Mouse (Mus musculus): ENCODE measurements around the gene Sostdc1. TPM values are rescaled to one million over a fixed set of nuclear protein-coding genes. Genes with fewer than 3 reads are reported as not detected.

Gene Sostdc1
- polyA plus RNA-seq, 1 experiment from 2014 or later: 3.7 TPM

- no peak for ATAC-seq (ENCODE audit: low read depth)
- H3K27me3 ChIP-seq (ENCODE audit: control insufficient read depth, insufficient read depth, low read depth, low read length): no peaks in the 10 kb centered on the region
- no peak overlapping the region for H3K4me2 ChIP-seq (ENCODE audit: low read depth, low read length)
- peaks cover 5% of the 10 kb centered on the region; the same call in 1 of the 2 replicates for H3K4me1 ChIP-seq (replicated peaks; ENCODE audit: control insufficient read depth, insufficient read depth, low read length)
- H3K9me3 ChIP-seq (ENCODE audit: control insufficient read depth, low read length): no peaks in the 10 kb centered on the region
- H3K27ac ChIP-seq (ENCODE audit: low read length): no peak overlapping the region
- no peaks in the 10 kb centered on the region for H3K36me3 ChIP-seq (ENCODE audit: control insufficient read depth, insufficient read depth, low read length)
- WGBS: 50% methylated on average over 2 of the region's 2 CpGs
- H3K9ac ChIP-seq (ENCODE audit: low read length): no peak overlapping the region
- H3K4me3 ChIP-seq (ENCODE audit: low read length): no peak overlapping the region
These were observed 924 bp upstream of the Sostdc1 start for GRCm38 (mm10) chr12:36313015-36313414.

- Histone ChIP-seq H3K27ac (ENCODE audit: low read length) (no peak overlapping the region), H3K4me1 (replicated peaks; ENCODE audit: control insufficient read depth, insufficient read depth, low read length) (peaks cover 5% of the 10 kb centered on the region; the same call in 1 of the 2 replicates), H3K4me2 (ENCODE audit: low read depth, low read length) (peak overlapping the region; percentile 43; the same call in 1 of the 2 replicates), H3K4me3 (ENCODE audit: low read length) (no peak overlapping the region), H3K9ac (ENCODE audit: low read length) (no peak overlapping the region), H3K27me3 (ENCODE audit: control insufficient read depth, insufficient read depth, low read depth, low read length) (no peaks in the 10 kb centered on the region), H3K36me3 (ENCODE audit: control insufficient read depth, insufficient read depth, low read length) (no peaks in the 10 kb centered on the region), H3K9me3 (ENCODE audit: control insufficient read depth, low read length) (no peaks in the 10 kb centered on the region)
- 60% methylated on average over 7 of the region's 7 CpGs for WGBS
- ATAC-seq (ENCODE audit: low read depth): no peak
These were observed 507 bp downstream of the Sostdc1 start for GRCm38 (mm10) chr12:36314446-36314845.

- Histone ChIP-seq H3K9ac (ENCODE audit: low read length) (no peak overlapping the region), H3K4me3 (ENCODE audit: low read length) (no peak overlapping the region), H3K9me3 (ENCODE audit: control insufficient read depth, low read length) (no peaks in the 10 kb centered on the region), H3K36me3 (ENCODE audit: control insufficient read depth, insufficient read depth, low read length) (no peaks in the 10 kb centered on the region), H3K27me3 (ENCODE audit: control insufficient read depth, insufficient read depth, low read depth, low read length) (no peaks in the 10 kb centered on the region), H3K4me1 (replicated peaks; ENCODE audit: control insufficient read depth, insufficient read depth, low read length) (peaks cover 5% of the 10 kb centered on the region; the same call in 1 of the 2 replicates), H3K27ac (ENCODE audit: low read length) (no peak overlapping the region), H3K4me2 (ENCODE audit: low read depth, low read length) (no peak overlapping the region)
- no peak for ATAC-seq (ENCODE audit: low read depth)
- 80% methylated on average over 3 of the region's 3 CpGs for WGBS
These were observed 1.6 kb downstream of the Sostdc1 start for GRCm38 (mm10) chr12:36315527-36315926.

GRCm38 (mm10) chr12:36316056-36316455, 2.1 kb downstream of the Sostdc1 start:
- WGBS: 64% methylated on average over 3 of the region's 3 CpGs
- no peak overlapping the region for H3K9ac ChIP-seq (ENCODE audit: low read length)
- H3K27me3 ChIP-seq (ENCODE audit: control insufficient read depth, insufficient read depth, low read depth, low read length): no peaks in the 10 kb centered on the region
- H3K27ac ChIP-seq (ENCODE audit: low read length): no peak overlapping the region
- H3K4me3 ChIP-seq (ENCODE audit: low read length): no peak overlapping the region
- ATAC-seq (ENCODE audit: low read depth): no peak
- peaks cover 5% of the 10 kb centered on the region; the same call in 1 of the 2 replicates for H3K4me1 ChIP-seq (replicated peaks; ENCODE audit: control insufficient read depth, insufficient read depth, low read length)
- H3K4me2 ChIP-seq (ENCODE audit: low read depth, low read length): no peak overlapping the region
- no peaks in the 10 kb centered on the region for H3K9me3 ChIP-seq (ENCODE audit: control insufficient read depth, low read length)
- H3K36me3 ChIP-seq (ENCODE audit: control insufficient read depth, insufficient read depth, low read length): no peaks in the 10 kb centered on the region

- ATAC-seq (ENCODE audit: low read depth): peak; percentile 82
- no peaks in the 10 kb centered on the region for H3K27me3 ChIP-seq (ENCODE audit: control insufficient read depth, insufficient read depth, low read depth, low read length)
- peaks cover 5% of the 10 kb centered on the region; the same call in 1 of the 2 replicates for H3K4me1 ChIP-seq (replicated peaks; ENCODE audit: control insufficient read depth, insufficient read depth, low read length)
- peak overlapping the region; percentile 57 for H3K4me3 ChIP-seq (ENCODE audit: low read length)
- peak overlapping the region; percentile 95 for H3K4me2 ChIP-seq (ENCODE audit: low read depth, low read length)
- peak overlapping the region; percentile 67 for H3K9ac ChIP-seq (ENCODE audit: low read length)
- H3K9me3 ChIP-seq (ENCODE audit: control insufficient read depth, low read length): no peaks in the 10 kb centered on the region
- H3K36me3 ChIP-seq (ENCODE audit: control insufficient read depth, insufficient read depth, low read length): no peaks in the 10 kb centered on the region
- 3% methylated on average over 30 of the region's 30 CpGs for WGBS
- H3K27ac ChIP-seq (ENCODE audit: low read length): no peak overlapping the region
These were observed 3.3 kb downstream of the Sostdc1 start for GRCm38 (mm10) chr12:36317036-36317819.

GRCm38 (mm10) chr12:36317820-36318135, 3.8 kb downstream of the Sostdc1 start:
- ATAC-seq (ENCODE audit: low read depth): no peak

GRCm38 (mm10) chr12:36326101-36326521, 12.2 kb downstream of the Sostdc1 start:
- no peak overlapping the region for H3K9ac ChIP-seq (ENCODE audit: low read length)
- no peak overlapping the region for H3K4me3 ChIP-seq (ENCODE audit: low read length)
- no peak overlapping the region for H3K4me2 ChIP-seq (ENCODE audit: low read depth, low read length)
- H3K27me3 ChIP-seq (ENCODE audit: control insufficient read depth, insufficient read depth, low read depth, low read length): no peaks in the 10 kb centered on the region
- no peak overlapping the region for H3K27ac ChIP-seq (ENCODE audit: low read length)
- H3K4me1 ChIP-seq (replicated peaks; ENCODE audit: control insufficient read depth, insufficient read depth, low read length): no peaks in the 10 kb centered on the region
- no peaks in the 10 kb centered on the region for H3K9me3 ChIP-seq (ENCODE audit: control insufficient read depth, low read length)
- no peak for ATAC-seq (ENCODE audit: low read depth)
- WGBS: 74% methylated on average over 4 of the region's 4 CpGs
- no peaks in the 10 kb centered on the region for H3K36me3 ChIP-seq (ENCODE audit: control insufficient read depth, insufficient read depth, low read length)

More at GRCm38 (mm10) chr12:36317820-36318135, 3.8 kb downstream of the Sostdc1 start:
- Histone ChIP-seq H3K27me3 (ENCODE audit: control insufficient read depth, insufficient read depth, low read depth, low read length) (no peaks in the 10 kb centered on the region), H3K27ac (ENCODE audit: low read length) (no peak overlapping the region), H3K4me2 (ENCODE audit: low read depth, low read length) (peak overlapping the region; percentile 95), H3K9ac (ENCODE audit: low read length) (no peak overlapping the region), H3K9me3 (ENCODE audit: control insufficient read depth, low read length) (no peaks in the 10 kb centered on the region), H3K36me3 (ENCODE audit: control insufficient read depth, insufficient read depth, low read length) (no peaks in the 10 kb centered on the region), H3K4me1 (replicated peaks; ENCODE audit: control insufficient read depth, insufficient read depth, low read length) (peaks cover 5% of the 10 kb centered on the region; the same call in 1 of the 2 replicates), H3K4me3 (ENCODE audit: low read length) (no peak overlapping the region; the same call in 1 of the 2 replicates)
- 18% methylated on average over 3 of the region's 3 CpGs for WGBS

- Histone ChIP-seq H3K27me3 (ENCODE audit: control insufficient read depth, insufficient read depth, low read depth, low read length) (no peaks in the 10 kb centered on the region), H3K4me3 (ENCODE audit: low read length) (no peak overlapping the region), H3K9me3 (ENCODE audit: control insufficient read depth, low read length) (no peaks in the 10 kb centered on the region), H3K9ac (ENCODE audit: low read length) (no peak overlapping the region), H3K27ac (ENCODE audit: low read length) (no peak overlapping the region), H3K36me3 (ENCODE audit: control insufficient read depth, insufficient read depth, low read length) (no peaks in the 10 kb centered on the region), H3K4me2 (ENCODE audit: low read depth, low read length) (no peak overlapping the region), H3K4me1 (replicated peaks; ENCODE audit: control insufficient read depth, insufficient read depth, low read length) (no peaks in the 10 kb centered on the region; the same call in 1 of the 2 replicates)
- 94% methylated on average over 1 of the region's 1 CpGs for WGBS
- ATAC-seq (ENCODE audit: low read depth): no peak
These were observed 18.7 kb downstream of the Sostdc1 start for GRCm38 (mm10) chr12:36332676-36333075.

- whole genome bisulfite sequencing: 34% methylated on average over 9 of the region's 9 CpGs
- ATAC-seq (ENCODE audit: low read depth): peak; percentile 76
- Histone ChIP-seq H3K4me1 (replicated peaks; ENCODE audit: control insufficient read depth, insufficient read depth, low read length) (no peaks in the 10 kb centered on the region; the same call in 1 of the 2 replicates), H3K4me2 (ENCODE audit: low read depth, low read length) (peak overlapping the region; percentile 38), H3K9ac (ENCODE audit: low read length) (no peak overlapping the region), H3K27me3 (ENCODE audit: control insufficient read depth, insufficient read depth, low read depth, low read length) (no peaks in the 10 kb centered on the region), H3K36me3 (ENCODE audit: control insufficient read depth, insufficient read depth, low read length) (no peaks in the 10 kb centered on the region), H3K9me3 (ENCODE audit: control insufficient read depth, low read length) (no peaks in the 10 kb centered on the region), H3K4me3 (ENCODE audit: low read length) (no peak overlapping the region), H3K27ac (ENCODE audit: low read length) (no peak overlapping the region)
These were observed 19.9 kb downstream of the Sostdc1 start for GRCm38 (mm10) chr12:36333837-36334281.
